Mouse (Mus musculus): ENCODE results near the gene Soga1.

DNA sequence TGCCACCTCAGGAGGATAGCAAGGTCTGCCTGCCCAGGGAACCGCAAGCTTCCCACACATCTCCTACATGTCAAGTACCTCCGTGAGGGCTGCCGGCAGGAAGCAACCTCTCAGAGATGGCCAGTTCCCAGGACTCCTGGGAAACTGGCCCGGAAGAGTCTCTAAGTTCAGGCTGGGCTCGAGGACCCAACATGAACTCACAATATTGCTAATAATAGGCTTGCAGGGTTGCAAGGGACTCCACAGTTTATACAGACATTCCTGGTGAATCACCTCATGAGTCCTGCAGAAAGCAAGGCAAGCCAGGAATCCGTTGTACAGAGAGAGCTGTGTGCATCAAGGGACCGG lies 13.2 kb downstream of the Soga1 start:
- TF ChIP-seq EP300 (IDR thresholded peaks at IDR 0.05; ENCODE audit: low read depth) (no peak), CTCF (IDR thresholded peaks at IDR 0.05; ENCODE audit: low read depth) (no peak)

Measured in liver, embryonic 14.5 days (tissue).